16 mouse cellular contexts compared by ENCODE assay signal in genomic region chr2:142651591-142651990, GRCm38 (mm10).
DNase-seq lines count a peak whose midpoint lies in the region; ATAC-seq and TF ChIP-seq lines count a peak whose summit lies in the region.
"Had no signal": no experiment of that assay in that cellular context is flagged by ENCODE, and none has a peak within 500 bp of the region (broad histone marks: within the 10 kb centered on the region; RNA-seq: fewer than 3 reads in every experiment).

No protein-coding gene starts in this region.

- intact Hi-C loops in gastrocnemius, postnatal 36 days (cut with DNase I): no loop called here

- no peak for TF ChIP-seq CTCF in heart, postnatal 0 days (IDR thresholded peaks at IDR 0.05; ENCODE audit: low read depth)

- ATAC-seq in lung, embryonic 15.5 days (ENCODE audit: borderline replicate concordance, extremely low read depth, low FRiP score, low TSS enrichment): peak; percentile 87; the same call in 1 of the 2 replicates
- ATAC-seq in heart, postnatal 0 days (ENCODE audit: insufficient read depth, low read depth): peak; percentile 79
- ATAC-seq: activated CD4-positive, CD25-positive, alpha-beta regulatory T cell, adult 4 months; hindbrain, embryonic 16.5 days had no signal

- H3K27me3 ChIP-seq in lung, embryonic 15.5 days: no peaks in the 10 kb centered on the region
- 0 out of 2 replicates have a peak, but pooled peaks cover 7% of the 10 kb centered on the region for H3K27me3 ChIP-seq in heart, postnatal 0 days (ENCODE audit: control insufficient read depth, insufficient read depth, low read length)
- H3K27me3 ChIP-seq: embryonic facial prominence, embryonic 13.5 days had no signal

- H3K4me1 ChIP-seq in lung, embryonic 15.5 days: peaks cover 6% of the 10 kb centered on the region; the same call in 1 of the 2 replicates
- peaks cover 9% of the 10 kb centered on the region; the same call in 1 of the 2 replicates for H3K4me1 ChIP-seq in heart, postnatal 0 days (ENCODE audit: control insufficient read depth, insufficient read depth)
- H3K4me1 ChIP-seq: embryonic facial prominence, embryonic 13.5 days had no signal

- H3K4me2 ChIP-seq in lung, embryonic 15.5 days: no peak overlapping the region
- no peak overlapping the region for H3K4me2 ChIP-seq in heart, postnatal 0 days (ENCODE audit: low read depth, low read length)
- H3K4me2 ChIP-seq: embryonic facial prominence, embryonic 13.5 days had no signal

- WGBS in lung, embryonic 15.5 days: 34% methylated on average over 7 of the region's 7 CpGs
- 22% methylated on average over 7 of the region's 7 CpGs for WGBS in heart, postnatal 0 days

- TF ChIP-seq EP300 in heart, postnatal 0 days (IDR thresholded peaks at IDR 0.05; ENCODE audit: low read depth): no peak

- H3K9me3 ChIP-seq in lung, embryonic 15.5 days: no peaks in the 10 kb centered on the region
- no peaks in the 10 kb centered on the region for H3K9me3 ChIP-seq in heart, postnatal 0 days (replicated peaks; ENCODE audit: control insufficient read depth, low read length)
- H3K9me3 ChIP-seq: embryonic facial prominence, embryonic 13.5 days; forebrain, embryonic 10.5 days had no signal

- H3K9ac ChIP-seq in lung, embryonic 15.5 days: no peak overlapping the region
- no peak overlapping the region for H3K9ac ChIP-seq in heart, postnatal 0 days (replicated peaks; ENCODE audit: low read depth, low read length)
- H3K9ac ChIP-seq: embryonic facial prominence, embryonic 13.5 days had no signal

- H3K27ac ChIP-seq in lung, embryonic 15.5 days: no peak overlapping the region
- peak overlapping the region; percentile 61 for H3K27ac ChIP-seq in heart, postnatal 0 days (ENCODE audit: low read depth)
- H3K27ac ChIP-seq: embryonic facial prominence, embryonic 13.5 days; forebrain, embryonic 10.5 days; kidney, postnatal 0 days had no signal

- no peaks in the 10 kb centered on the region for H3K36me3 ChIP-seq in lung, embryonic 15.5 days
- no peaks in the 10 kb centered on the region for H3K36me3 ChIP-seq in heart, postnatal 0 days (replicated peaks; ENCODE audit: control insufficient read depth, insufficient read depth, low read length)
- H3K36me3 ChIP-seq: embryonic facial prominence, embryonic 13.5 days; forebrain, embryonic 10.5 days had no signal

- H3K4me3 ChIP-seq in lung, embryonic 15.5 days: no peak overlapping the region
- H3K4me3 ChIP-seq in heart, postnatal 0 days (ENCODE audit: low read depth, low read length): no peak overlapping the region
- H3K4me3 ChIP-seq: embryonic facial prominence, embryonic 13.5 days; forebrain, embryonic 10.5 days had no signal

- DNase-seq in gastrocnemius, adult 18-20 months (ENCODE audit: low spot score): peak; percentile 11
- DNase-seq in gastrocnemius, postnatal 36 days: no peak
- no peak for DNase-seq in lung, postnatal 36 days
- DNase-seq in heart, postnatal 0 days (ENCODE audit: low spot score): peak; percentile 63
- peak; percentile 22 to 65 for DNase-seq in lung, postnatal 4 days
- no peak for DNase-seq in right cerebral cortex, adult 18-20 months
- no peak for DNase-seq in spleen, adult 12 weeks (ENCODE audit: low spot score)
- DNase-seq: adrenal gland, postnatal 25 days; cerebellum, adult 8-10 months; kidney, adult 11 months had no signal

Comparison
In these comparisons a context has a peak if more than half of its experiments do, and no peak if none do; other contexts are left out.
1. DNase-seq: peak in gastrocnemius, adult 18-20 months (single experiment), heart, postnatal 0 days (single experiment) and lung, postnatal 4 days (2 of 2); none in gastrocnemius, postnatal 36 days (0 of 2), lung, postnatal 36 days (single experiment), right cerebral cortex, adult 18-20 months (single experiment) and spleen, adult 12 weeks (single experiment).